Mouse (Mus musculus): ENCODE data around the gene Pcolce. TPM values are rescaled to one million over a fixed set of nuclear protein-coding genes. Genes with fewer than 3 reads are reported as not detected.

Pcolce gene
- total and polyA plus RNA-seq, 2 experiments from 2014 or later: 20.3 to 22.5 TPM

GRCm38 (mm10) chr5:137607860-137608653, 5.5 kb downstream of the Pcolce start:
- no peak overlapping the region for H3K27ac ChIP-seq (ENCODE audit: low read depth, low read length)
- H3K9me3 ChIP-seq (ENCODE audit: low read length): no peaks in the 10 kb centered on the region
- H3K4me2 ChIP-seq (ENCODE audit: low read depth): peak overlapping the region; percentile 31; the same call in 1 of the 2 replicates
- ATAC-seq: no peak
- H3K36me3 ChIP-seq (ENCODE audit: insufficient read depth): no peaks in the 10 kb centered on the region
- 20% methylated on average over 26 of the region's 26 CpGs for WGBS
- H3K27me3 ChIP-seq (ENCODE audit: insufficient read depth, low read length): peaks cover 6% of the 10 kb centered on the region; the same call in 1 of the 2 replicates
- TF ChIP-seq CTCF (IDR thresholded peaks at IDR 0.05; ENCODE audit: low read depth): no peak
- no peak overlapping the region for H3K9ac ChIP-seq
- DNase-seq: no peak
- H3K4me1 ChIP-seq (ENCODE audit: insufficient read depth): no peaks in the 10 kb centered on the region
- H3K4me3 ChIP-seq (ENCODE audit: low read depth, low read length): no peak overlapping the region

GRCm38 (mm10) chr5:137601365-137601729, 12.2 kb downstream of the Pcolce start:
- H3K4me3 ChIP-seq (ENCODE audit: low read depth, low read length): peak overlapping the region; percentile 74
- peaks cover 16% of the 10 kb centered on the region for H3K4me1 ChIP-seq (ENCODE audit: insufficient read depth)
- H3K9ac ChIP-seq: peak overlapping the region; percentile 87; the same call in 1 of the 2 replicates
- H3K36me3 ChIP-seq (ENCODE audit: insufficient read depth): no peaks in the 10 kb centered on the region
- ATAC-seq (no peak), DNase-seq (no peak)
- no peaks in the 10 kb centered on the region for H3K9me3 ChIP-seq (ENCODE audit: low read length)
- under 1% methylated on average over 22 of the region's 22 CpGs for WGBS
- H3K4me2 ChIP-seq (ENCODE audit: low read depth): peak overlapping the region; percentile 98
- TF ChIP-seq CTCF (IDR thresholded peaks at IDR 0.05; ENCODE audit: low read depth): no peak
- H3K27ac ChIP-seq (ENCODE audit: low read depth, low read length): no peak overlapping the region
- no peaks in the 10 kb centered on the region for H3K27me3 ChIP-seq (ENCODE audit: insufficient read depth, low read length)

- Histone ChIP-seq H3K4me1 (ENCODE audit: insufficient read depth) (peaks cover 16% of the 10 kb centered on the region), H3K9me3 (ENCODE audit: low read length) (no peaks in the 10 kb centered on the region), H3K27ac (ENCODE audit: low read depth, low read length) (peak within 1 kb of the TSS; percentile 75), H3K4me3 (ENCODE audit: low read depth, low read length) (peak within 1 kb of the TSS; percentile 74), H3K27me3 (ENCODE audit: insufficient read depth, low read length) (no peaks in the 10 kb centered on the region), H3K4me2 (ENCODE audit: low read depth) (peak within 1 kb of the TSS; percentile 98), H3K36me3 (ENCODE audit: insufficient read depth) (no peaks in the 10 kb centered on the region), H3K9ac (peak within 1 kb of the TSS; percentile 87)
- 1% methylated on average over 41 of the region's 41 CpGs for WGBS
- ATAC-seq (peak; percentile 98), DNase-seq (peak; percentile 98)
- no peak for TF ChIP-seq CTCF (IDR thresholded peaks at IDR 0.05; ENCODE audit: low read depth)
Measured at GRCm38 (mm10) chr5:137600619-137601364, 12.8 kb downstream of the Pcolce start, which contains the start of gene Mospd3. Gene Mospd3, minus strand, starts transcription at chr5:137601058.

- Histone ChIP-seq H3K27me3 (ENCODE audit: insufficient read depth, low read length) (no peaks in the 10 kb centered on the region), H3K9ac (peak overlapping the region; percentile 87), H3K4me3 (ENCODE audit: low read depth, low read length) (peak overlapping the region; percentile 74), H3K4me2 (ENCODE audit: low read depth) (peak overlapping the region; percentile 98), H3K4me1 (ENCODE audit: insufficient read depth) (peaks cover 16% of the 10 kb centered on the region), H3K9me3 (ENCODE audit: low read length) (no peaks in the 10 kb centered on the region), H3K36me3 (ENCODE audit: insufficient read depth) (no peaks in the 10 kb centered on the region), H3K27ac (ENCODE audit: low read depth, low read length) (peak overlapping the region; percentile 75; the same call in 1 of the 2 replicates)
- WGBS: 1% methylated on average over 19 of the region's 19 CpGs
- no peak; the same call in none of the 2 replicates for TF ChIP-seq CTCF (IDR thresholded peaks at IDR 0.05; ENCODE audit: low read depth)
- DNase-seq: no peak
- ATAC-seq: 0 out of 2 replicates have a peak, but pooled peaks have one; percentile 1
Measured at GRCm38 (mm10) chr5:137600281-137600618, 13.3 kb downstream of the Pcolce start.

- Histone ChIP-seq H3K4me2 (ENCODE audit: low read depth) (peak overlapping the region; percentile 98), H3K4me3 (ENCODE audit: low read depth, low read length) (peak overlapping the region; percentile 74), H3K9me3 (ENCODE audit: low read length) (no peaks in the 10 kb centered on the region), H3K27ac (ENCODE audit: low read depth, low read length) (no peak overlapping the region), H3K36me3 (ENCODE audit: insufficient read depth) (no peaks in the 10 kb centered on the region), H3K9ac (peak overlapping the region; percentile 87), H3K27me3 (ENCODE audit: insufficient read depth, low read length) (no peaks in the 10 kb centered on the region), H3K4me1 (ENCODE audit: insufficient read depth) (peaks cover 16% of the 10 kb centered on the region)
- 63% methylated on average over 9 of the region's 9 CpGs for WGBS
- ATAC-seq (no peak), DNase-seq (no peak)
- no peak for TF ChIP-seq CTCF (IDR thresholded peaks at IDR 0.05; ENCODE audit: low read depth)
Measured at GRCm38 (mm10) chr5:137599600-137599999, 14.0 kb downstream of the Pcolce start.

GRCm38 (mm10) chr5:137598100-137598826, 15.3 kb downstream of the Pcolce start:
- Histone ChIP-seq H3K27ac (ENCODE audit: low read depth, low read length) (no peak overlapping the region), H3K9me3 (ENCODE audit: low read length) (no peaks in the 10 kb centered on the region), H3K4me3 (ENCODE audit: low read depth, low read length) (no peak overlapping the region), H3K27me3 (ENCODE audit: insufficient read depth, low read length) (no peaks in the 10 kb centered on the region), H3K4me2 (ENCODE audit: low read depth) (no peak overlapping the region), H3K9ac (no peak overlapping the region), H3K4me1 (ENCODE audit: insufficient read depth) (peaks cover 16% of the 10 kb centered on the region), H3K36me3 (ENCODE audit: insufficient read depth) (no peaks in the 10 kb centered on the region)
- DNase-seq: no peak
- no peak for TF ChIP-seq CTCF (IDR thresholded peaks at IDR 0.05; ENCODE audit: low read depth)
- no peak for ATAC-seq
- 87% methylated on average over 2 of the region's 2 CpGs for WGBS
